Mouse (Mus musculus) frontal cortex, postnatal 14 days (tissue): ENCODE measurements around the gene Commd3.

ENCODE experiments used
- DNase-seq, 2 experiments: peaks; one replicate each; pipeline ENCODE4 v3.0.0; 2022; ENCODE audit warnings: low spot score in 2 of 2

Commd3 gene

DNA sequence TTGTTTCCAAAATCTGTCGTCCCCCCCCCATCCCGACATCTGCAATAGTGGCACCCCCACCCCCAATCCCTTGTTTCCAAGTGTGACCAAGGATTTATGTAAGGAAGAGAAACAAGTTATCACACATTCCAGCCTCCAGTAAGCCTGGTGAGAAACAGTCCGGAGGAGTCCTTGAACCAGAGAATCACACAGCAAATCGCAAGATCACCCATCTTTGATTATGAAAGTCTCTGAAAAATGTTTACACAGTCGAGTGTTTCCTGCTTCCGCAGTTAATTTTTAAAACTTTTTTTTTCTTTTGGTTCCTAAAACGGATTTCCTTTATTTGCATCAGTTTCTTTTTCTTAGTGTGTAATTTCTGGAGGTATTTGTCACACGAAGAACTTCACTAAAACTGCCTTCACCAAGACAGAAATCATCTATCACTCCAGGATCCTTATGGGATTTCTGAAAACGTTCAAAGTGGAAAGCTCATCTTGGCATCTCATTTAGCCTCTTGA lies 15.5 kb downstream of the Commd3 start:
- DNase-seq: no peak

DNA sequence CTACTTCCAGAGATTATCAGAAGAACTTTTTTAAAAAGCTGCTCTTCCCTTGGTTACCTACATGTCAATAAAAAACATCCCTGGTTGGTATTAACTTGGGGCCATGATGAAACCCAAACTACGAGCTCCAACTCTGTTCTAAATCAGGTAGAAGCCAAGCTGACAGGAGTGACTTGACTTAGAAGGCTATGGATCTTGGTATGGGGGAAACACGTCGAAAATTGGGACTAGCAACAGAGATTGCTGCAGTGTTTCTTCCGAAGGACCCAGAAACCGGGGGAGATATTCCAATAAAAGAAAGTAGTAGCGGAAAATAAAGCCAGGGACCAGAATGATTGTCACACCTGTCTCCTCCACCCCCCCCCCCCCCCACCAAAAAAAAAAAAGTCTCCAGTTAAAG lies 16.1 kb downstream of the Commd3 start:
- no peak for DNase-seq

- no peak for DNase-seq
Observed at GRCm38 (mm10) chr2:18688708-18689063, 16.5 kb downstream of the Commd3 start.

- DNase-seq: no peak
Observed at GRCm38 (mm10) chr2:18689064-18689921, 17.1 kb downstream of the Commd3 start.

- DNase-seq: peak in 1 of 2 experiments; percentile 27
Observed at GRCm38 (mm10) chr2:18690055-18690691, 18.0 kb downstream of the Commd3 start.

GRCm38 (mm10) chr2:18690756-18691155 lies 18.6 kb downstream of the Commd3 start:
- no peak for DNase-seq

DNA sequence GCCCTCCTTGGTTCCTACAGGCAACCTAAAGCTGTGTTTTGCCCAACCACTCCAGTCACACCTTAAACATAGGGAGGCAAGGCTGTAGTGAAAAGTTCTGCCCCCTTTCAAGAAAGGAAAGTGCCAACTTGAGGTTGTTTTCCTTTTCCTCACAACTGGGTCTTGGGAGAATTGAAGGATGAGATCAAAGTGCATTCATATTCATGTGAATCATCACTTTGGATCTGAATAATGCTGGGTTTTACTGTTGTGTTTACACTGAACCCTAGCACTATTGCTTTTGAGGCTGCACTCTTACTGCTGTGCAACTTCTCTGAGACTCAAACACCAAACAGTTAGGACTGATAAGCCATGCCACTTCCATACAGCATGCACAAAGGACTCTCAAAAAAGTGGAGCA lies 19.8 kb downstream of the Commd3 start:
- no peak for DNase-seq

DNA sequence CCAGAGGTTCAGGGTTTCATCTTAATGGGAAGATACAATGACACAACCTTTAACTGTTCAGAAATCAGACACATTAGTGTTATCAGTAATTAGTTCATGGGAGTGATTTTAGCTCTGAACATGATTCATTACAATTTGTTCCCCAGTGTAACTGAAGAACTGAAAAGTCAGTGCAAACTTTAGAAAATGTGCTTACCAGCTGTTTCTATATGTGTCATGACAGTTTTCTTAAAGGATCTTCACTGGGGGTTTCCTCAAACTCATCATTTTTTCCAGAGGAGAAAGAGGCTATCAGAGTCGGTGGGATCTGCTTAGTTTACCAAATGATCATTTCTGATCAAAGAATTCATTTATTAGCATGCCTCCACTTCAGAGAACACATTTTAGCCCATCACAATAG lies 20.4 kb downstream of the Commd3 start:
- no peak for DNase-seq

DNA sequence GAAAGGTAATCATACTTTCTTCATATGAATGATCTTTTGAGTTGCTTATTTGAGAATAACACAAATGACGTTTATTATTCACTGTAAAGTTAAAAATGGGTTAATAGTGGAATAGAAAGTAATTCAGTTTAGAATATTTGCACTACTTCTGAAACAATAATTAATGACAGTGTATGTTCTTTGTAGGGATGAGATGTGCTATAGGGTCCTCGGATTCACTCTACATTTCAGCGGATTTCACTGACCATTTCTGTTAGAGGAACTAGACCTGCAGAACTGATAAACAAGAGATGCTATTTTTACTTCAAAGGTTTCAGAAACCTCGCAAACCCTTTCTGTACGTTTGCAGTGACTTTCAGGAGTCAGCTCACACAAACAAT lies 21.3 kb downstream of the Commd3 start:
- no peak for DNase-seq

DNA sequence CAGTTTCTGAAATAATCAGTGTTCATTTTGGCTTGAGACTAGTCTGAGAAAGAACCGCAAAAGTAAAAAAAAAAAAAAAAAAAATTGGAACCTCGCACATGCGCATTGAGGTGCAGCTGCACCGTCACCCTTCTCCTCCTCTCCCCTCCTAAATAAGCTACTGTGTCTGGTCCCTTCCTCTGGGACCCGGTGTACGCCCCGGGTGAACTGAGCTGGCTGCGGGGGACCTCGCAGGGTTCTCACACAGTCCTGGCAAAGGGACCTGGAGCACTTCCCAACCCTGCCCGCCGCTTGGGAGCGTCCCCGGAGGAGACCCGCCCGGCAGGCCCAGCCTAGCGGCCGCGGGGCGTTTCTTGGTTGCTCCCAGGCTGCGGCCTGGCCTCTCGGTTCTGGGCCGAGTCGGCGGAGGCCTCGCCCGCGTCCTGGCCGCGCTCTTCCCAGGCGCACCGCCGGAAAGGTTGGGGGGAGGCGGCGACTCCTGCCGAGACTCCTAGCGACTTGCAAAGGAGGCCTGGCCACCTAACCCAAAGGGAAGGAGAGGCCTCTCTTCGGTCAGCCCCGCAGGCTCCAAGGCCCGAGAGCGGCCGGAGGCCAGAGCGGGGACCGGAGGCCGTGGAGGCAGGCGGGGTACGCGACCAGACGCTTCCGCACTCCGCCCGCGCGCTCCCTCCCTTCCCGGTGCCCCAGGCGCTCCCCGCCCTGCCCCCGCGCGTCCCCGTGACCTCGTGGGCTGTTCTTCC lies 21.9 kb downstream of the Commd3 start, which contains the start of gene Spag6:
Gene Spag6, plus strand, starts transcription at position 162 of the 740 bp plus-strand sequence.
- peak; percentile 30 to 36 for DNase-seq

DNA sequence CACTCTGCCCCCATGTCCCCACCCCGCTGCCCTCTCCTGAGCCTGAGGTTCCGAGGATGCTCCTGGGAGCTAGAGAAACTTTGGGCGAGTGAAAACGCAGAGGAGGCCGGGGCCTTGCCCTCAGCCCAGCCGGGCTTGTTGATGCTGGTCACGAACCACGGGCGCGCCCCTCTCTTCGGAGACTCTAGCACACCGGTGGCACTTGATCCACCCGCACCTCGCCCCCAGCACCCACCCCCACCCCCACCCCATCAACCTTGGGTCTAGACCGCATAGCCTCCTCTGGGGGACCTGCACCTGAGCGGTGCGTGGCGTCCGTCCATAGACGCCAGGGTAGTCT lies 22.4 kb downstream of the Commd3 start:
- DNase-seq: no peak

DNA sequence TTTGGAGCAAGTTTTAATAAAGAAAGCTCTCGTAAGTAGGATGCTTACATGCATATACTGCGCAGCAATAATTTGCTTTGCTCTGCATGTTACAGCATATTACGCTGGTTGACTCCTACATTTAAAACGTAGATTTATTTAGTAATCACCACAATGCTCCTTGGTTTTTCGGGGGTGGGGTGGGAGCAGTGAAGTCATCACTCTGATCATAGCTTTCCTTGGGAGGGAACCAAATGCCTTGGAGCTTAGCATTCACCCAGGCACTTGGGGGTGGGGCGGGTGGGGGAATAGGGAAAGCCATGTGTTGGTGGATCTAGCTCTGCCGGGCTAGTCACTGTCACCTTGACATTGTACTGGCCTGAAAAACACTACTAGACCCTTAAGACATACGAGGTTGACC lies 23.0 kb downstream of the Commd3 start:
- no peak for DNase-seq

GRCm38 (mm10) chr2:18695629-18696150 lies 23.5 kb downstream of the Commd3 start:
- no peak for DNase-seq

- DNase-seq: no peak
Observed at GRCm38 (mm10) chr2:18697591-18698244, 25.5 kb downstream of the Commd3 start.

GRCm38 (mm10) chr2:18698663-18699385 lies 26.6 kb downstream of the Commd3 start:
- no peak for DNase-seq

GRCm38 (mm10) chr2:18699401-18699990 lies 27.3 kb downstream of the Commd3 start:
- no peak for DNase-seq

GRCm38 (mm10) chr2:18710356-18710755 lies 38.2 kb downstream of the Commd3 start:
- DNase-seq: no peak

- DNase-seq: no peak
Observed at GRCm38 (mm10) chr2:18713071-18713470, 40.9 kb downstream of the Commd3 start.

DNA sequence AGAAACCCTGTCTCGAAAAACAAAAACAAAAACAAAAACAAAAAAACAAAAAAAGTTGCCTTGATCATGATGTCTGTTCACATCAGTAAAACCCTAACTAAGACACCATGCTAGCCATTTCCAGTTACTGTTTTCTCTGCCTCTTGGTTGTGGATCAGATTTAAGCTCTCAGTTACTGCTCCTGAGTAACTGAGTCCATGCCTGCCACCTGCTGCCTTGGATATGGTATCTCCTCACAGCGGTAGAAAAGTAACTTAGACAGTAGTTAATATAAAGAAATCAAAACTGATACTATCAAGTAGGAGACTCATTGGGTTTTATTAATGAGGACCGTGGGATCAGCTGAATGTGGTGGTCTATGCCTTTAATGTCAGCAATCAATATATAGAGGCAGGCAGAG lies 42.2 kb downstream of the Commd3 start:
- no peak for DNase-seq

GRCm38 (mm10) chr2:18718521-18718920 lies 46.3 kb downstream of the Commd3 start:
- no peak for DNase-seq
